Mouse (Mus musculus) thymus, adult 18-20 months (tissue): Measurements from ENCODE around the gene Nxt1.
A peak's percentile ranks its signal among the peaks of the same experiment; 100 is the strongest.

Experiments
- DNase-seq, 2 experiments: peaks; one replicate each; pipeline ENCODE4 v3.0.0; 2022; ENCODE audit warnings: mixed read lengths in 2 of 2

The Nxt1 gene

GRCm38 (mm10) chr2:148672199-148673096 is at the start of gene Nxt1:
TSS of gene Nxt1 (plus strand) at chr2:148672601.
- peak; percentile 98 for DNase-seq

- no peak for DNase-seq
These were observed 49.3 kb upstream of the Nxt1 start for GRCm38 (mm10) chr2:148623067-148623466.

- no peak for DNase-seq
These were observed 47.9 kb upstream of the Nxt1 start for GRCm38 (mm10) chr2:148624484-148624883.

GRCm38 (mm10) chr2:148627011-148627471 is 45.4 kb upstream of the Nxt1 start:
- DNase-seq: no peak

DNA sequence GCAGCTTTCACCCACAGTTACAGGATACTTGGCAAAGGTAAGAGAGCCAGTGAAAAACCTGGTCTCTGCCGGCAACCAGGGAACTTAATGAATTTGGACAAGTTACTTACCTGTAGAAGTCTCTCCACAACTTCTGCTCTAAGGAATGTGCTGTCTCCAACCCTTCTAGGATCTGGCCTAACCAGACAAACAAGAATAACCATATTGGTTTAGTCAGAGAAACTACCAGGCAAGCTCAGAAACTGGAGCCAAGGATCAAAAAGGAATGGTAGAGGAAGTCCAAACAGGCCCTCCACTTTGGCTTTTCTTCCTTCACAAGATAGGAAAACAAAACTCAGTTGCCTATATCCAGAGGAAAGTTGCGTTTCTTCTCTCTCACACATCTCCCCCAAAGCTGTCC is 41.4 kb upstream of the Nxt1 start:
- DNase-seq: no peak

GRCm38 (mm10) chr2:148631602-148632001 is 40.8 kb upstream of the Nxt1 start:
- no peak for DNase-seq

DNA sequence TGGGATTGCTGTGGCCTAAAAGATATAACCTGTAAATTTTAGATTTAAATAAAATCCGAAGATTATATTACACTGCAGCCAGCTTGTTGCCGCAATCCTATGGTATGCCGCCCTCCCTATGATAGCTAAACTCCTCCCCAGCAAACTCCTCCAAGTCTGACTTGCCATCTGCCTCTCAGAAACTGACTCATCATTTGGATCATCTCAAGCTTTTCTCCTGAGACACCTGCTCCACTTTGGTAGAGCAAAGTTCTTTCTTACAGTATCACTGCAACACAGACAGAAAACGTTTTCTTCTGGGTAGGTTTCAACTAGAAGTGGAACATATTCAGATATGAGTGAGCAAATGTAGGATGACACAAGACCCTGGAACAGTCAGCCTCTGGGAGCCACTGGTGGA is 37.9 kb upstream of the Nxt1 start:
- DNase-seq: no peak

- DNase-seq: no peak
These were observed 29.6 kb upstream of the Nxt1 start for GRCm38 (mm10) chr2:148642610-148643370.

DNA sequence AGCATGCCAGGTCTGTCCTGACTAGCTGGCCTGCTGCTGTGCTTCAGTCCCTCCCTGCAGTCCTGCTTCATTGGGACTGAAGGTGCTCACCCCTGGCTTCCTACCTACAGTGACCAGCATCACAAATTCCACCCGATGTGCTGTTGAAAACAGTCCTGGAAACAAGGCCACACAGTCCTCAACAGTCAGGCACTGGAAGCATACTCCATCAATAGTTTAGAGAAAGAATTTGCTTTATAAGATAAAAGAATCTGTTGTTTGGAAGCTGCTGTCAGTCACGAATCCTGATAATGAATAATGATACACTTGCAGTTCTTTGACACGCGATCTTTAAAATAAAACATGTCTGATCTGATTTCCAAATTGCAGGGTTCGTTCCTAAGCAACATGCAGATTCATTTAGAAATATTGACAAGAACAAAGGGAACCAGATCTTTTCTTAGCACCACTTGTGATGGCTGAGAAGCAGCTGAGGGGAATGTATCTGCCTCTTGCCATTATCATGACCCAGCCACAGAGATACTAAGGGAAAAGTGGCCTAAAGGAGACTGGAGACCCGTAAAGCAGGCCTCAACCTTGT is 27.9 kb upstream of the Nxt1 start:
- no peak for DNase-seq

DNA sequence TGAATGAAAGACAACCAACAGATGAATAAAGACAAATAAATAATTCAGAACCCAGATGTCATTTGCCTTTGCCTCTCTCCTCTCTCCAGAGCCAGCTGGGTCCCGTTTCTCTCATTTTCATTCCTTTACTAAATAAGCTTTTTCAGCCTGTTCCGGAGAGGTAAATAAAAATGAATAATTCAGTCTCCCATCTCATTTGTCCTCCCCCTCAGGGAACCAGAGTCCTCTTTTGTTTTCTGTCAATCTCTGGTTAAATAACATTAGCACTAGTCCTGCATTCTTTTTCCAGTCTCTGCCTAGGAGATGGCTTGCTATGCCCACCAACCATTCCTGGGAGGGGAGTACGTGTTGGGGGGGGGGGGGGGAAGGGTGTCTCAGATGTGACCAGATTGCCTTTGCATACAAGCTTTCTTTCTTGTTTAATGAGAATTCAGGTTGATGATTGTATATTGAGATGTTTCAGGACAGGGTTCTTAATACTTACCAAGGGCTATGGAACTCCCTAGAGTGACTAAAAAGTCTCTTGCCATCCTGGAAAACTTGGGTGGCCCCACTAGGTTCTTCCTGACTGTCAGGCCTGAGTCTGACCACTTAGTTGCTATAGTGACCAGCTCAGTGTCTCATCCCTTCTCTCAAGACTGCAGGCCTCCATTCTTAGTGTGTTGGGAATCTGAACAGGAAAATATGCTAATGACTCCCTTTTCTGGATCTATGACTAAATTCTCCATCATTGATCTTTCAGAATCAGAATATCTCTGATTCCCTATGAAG is 21.6 kb upstream of the Nxt1 start:
- no peak for DNase-seq

- DNase-seq: no peak
These were observed 17.4 kb upstream of the Nxt1 start for GRCm38 (mm10) chr2:148654961-148655360.

DNA sequence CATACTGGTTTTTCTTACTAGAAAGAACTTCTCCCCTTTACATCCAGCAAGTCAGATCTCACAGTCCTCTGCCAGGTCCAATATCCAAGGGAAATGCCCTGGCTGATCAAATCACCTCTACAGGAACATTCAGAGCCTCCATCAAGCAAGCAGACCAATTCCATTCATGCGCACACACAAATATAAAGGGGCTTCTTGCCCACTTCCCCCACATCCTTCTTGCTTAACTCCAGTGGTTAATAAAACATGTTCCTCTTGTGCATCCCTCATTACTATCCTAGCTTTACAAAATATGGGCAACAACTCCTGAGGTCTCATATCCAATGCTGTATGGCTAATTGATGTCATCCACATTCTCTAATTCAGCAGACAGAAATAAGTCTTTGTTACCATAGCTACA is 8.9 kb upstream of the Nxt1 start:
- no peak for DNase-seq

GRCm38 (mm10) chr2:148677801-148678200 is 5.4 kb downstream of the Nxt1 start:
- no peak for DNase-seq

DNA sequence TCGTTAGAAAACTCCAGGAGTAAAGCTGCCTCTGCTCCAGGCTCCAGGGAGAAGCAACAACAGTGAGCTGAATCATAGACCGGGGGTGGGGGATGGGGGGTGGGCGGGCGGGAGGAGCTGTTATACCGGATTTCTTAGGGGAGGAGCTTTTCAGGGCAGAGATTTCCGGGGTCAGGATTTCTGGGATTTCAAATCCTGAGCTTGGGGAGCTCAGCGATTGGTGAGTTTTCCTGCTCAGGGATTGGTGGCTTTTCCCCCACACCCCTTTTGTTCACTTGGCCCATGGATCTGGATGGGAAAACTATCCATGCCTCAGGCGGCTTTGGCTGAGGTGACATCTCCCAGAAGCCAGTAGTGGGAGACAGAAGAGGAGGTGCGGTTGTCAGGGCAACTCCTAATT is 6.9 kb downstream of the Nxt1 start:
- DNase-seq: no peak

DNA sequence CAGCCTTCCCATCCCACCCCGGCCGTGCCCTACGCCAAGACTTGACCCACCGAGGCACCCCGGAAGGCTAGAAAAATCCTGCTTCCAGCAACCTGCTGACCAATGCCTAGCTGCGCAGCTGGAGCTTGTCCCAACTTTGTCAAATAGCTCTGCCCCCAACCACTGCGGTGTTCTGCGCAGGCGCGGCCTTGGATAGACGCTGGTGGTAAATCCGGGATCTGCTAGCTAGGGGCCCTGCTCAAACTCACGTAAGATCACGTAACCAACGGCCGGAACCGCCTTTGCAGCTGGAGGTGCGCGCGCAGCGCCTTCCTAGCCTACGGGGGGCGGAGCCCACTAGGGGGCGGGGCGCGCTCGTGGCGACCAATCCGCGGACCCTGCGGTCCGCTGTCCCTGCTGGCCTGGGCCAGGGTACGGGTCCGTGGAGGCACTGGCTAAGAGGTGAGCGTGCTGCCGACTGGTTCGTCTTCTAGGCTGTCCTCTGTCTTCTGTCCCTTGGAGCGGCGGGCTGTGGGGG is 8.4 kb downstream of the Nxt1 start, which contains the start of gene Gzf1:
Gene Gzf1 (plus strand): TSS at position 249 of the 517 bp plus-strand sequence.
- peak; percentile 97 for DNase-seq

DNA sequence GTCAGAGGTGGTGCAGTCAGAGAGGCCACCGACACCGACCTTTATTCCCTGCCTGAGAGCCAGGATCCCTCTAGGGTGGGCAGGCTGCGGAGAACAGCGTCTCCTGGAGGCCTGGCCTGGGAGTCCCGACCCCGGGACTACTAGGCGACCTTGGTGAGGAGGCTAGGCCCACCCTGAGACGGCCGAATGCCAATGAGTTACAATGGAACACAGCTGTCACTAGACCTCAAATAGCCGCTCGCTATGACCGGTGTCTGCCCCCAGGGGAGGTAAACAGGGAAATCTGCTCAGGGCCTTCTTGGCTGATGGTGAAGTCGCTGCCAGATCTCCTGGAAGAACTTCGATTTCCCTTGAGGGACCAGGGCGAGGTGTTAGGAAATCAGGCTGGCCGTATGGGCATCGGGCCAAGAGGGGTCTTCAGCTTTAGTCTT is 9.1 kb downstream of the Nxt1 start:
- peak in 1 of 2 experiments; percentile 59 for DNase-seq

GRCm38 (mm10) chr2:148683031-148683430 is 10.6 kb downstream of the Nxt1 start:
- no peak for DNase-seq

- no peak for DNase-seq
These were observed 12.6 kb downstream of the Nxt1 start for GRCm38 (mm10) chr2:148684972-148685371.

- DNase-seq: no peak
These were observed 13.3 kb downstream of the Nxt1 start for GRCm38 (mm10) chr2:148685709-148686108.

DNA sequence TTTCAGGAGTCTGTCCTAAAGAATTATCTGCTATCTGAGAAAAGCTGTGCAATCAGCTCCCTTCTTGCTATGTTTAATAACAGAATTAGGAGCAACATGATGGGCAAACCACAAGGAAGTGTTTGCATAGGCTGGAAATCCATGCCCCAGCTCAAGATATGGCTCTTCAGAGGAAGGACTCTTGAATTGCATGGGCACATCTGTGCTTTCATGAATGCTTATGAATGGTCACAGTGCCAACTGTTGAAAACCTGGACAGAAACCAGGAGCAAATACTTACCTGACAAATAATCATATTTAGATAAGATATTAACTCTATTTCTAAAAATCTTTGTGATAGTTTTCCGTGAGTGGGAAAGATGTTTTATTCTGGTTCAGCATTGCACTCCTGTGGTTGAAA is 14.5 kb downstream of the Nxt1 start:
- DNase-seq: no peak

DNA sequence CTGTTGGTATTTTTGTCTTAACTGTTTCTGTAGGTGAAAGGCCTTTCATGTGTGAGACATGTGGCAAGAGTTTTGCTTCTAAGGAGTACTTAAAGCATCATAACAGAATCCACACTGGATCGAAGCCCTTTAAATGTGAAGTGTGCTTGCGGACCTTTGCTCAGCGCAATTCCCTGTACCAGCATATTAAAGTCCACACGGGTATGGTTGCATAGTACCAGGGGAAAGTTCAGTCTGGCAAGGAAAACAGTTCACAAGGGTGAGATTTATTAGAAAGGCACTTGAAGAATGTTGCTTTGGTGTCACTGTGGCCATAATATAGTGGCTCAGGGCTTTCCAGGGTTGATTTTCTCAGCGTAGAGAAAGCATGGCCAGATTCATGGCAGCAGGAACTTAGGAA is 15.6 kb downstream of the Nxt1 start:
- no peak for DNase-seq

DNA sequence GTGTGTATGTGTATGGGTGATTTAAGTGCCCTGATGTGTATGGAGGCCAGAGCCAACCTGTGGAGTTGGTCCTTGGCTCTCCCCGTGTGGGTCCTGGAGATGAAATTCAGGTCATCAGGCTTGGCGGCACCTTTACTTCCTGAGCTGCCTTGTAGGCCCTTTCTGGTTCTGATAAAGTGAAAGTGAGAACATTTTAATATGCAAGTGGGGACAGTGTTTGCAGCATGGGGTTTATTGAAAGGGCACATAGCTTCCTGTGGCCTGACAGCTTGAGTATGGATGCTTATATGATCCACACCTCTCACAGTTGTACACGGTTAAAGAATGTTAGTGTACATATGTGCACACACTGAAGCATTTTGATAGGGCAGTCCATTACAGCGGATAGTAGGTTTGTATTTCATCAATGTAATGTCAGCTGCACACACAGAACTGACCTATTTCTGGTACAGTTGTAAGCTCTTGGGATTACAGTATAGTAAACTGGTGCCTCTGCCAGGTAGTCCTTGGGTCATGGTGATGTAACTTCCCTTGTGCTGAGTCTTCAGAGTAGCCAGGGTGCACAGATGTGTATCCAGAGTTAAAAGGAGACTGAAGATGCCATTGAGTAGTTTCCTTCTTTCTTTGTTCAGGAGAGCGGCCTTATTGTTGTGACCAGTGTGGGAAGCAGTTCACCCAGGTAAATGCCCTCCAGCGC is 17.2 kb downstream of the Nxt1 start:
- no peak for DNase-seq
